Mouse (Mus musculus): Measurements from ENCODE around the gene Ccdc58.

GRCm38 (mm10) chr16:36089065-36089464 lies 17.6 kb downstream of the Ccdc58 start:
- no peak for TF ChIP-seq CTCF (IDR thresholded peaks at IDR 0.05; ENCODE audit: borderline replicate concordance, extremely low read depth, insufficient read depth, insufficient read length)
- TF ChIP-seq POLR2A (IDR thresholded peaks at IDR 0.05; ENCODE audit: borderline replicate concordance, extremely low read depth, insufficient read depth, insufficient read length, poor library complexity, severe bottlenecking): no peak
